In genomic region chr6:125578647-125579011, GRCm38 (mm10) we compare ENCODE assay signal across 17 mouse cellular contexts. TPM values are rescaled to one million over a fixed set of nuclear protein-coding genes. Genes with fewer than 3 reads are reported as not detected.
DNase-seq lines count a peak whose midpoint lies in the region; ATAC-seq lines count a peak whose summit lies in the region.
"Had no signal": no experiment of that assay in that cellular context is flagged by ENCODE, and none has a peak within 500 bp of the region (broad histone marks: within the 10 kb centered on the region; RNA-seq: fewer than 3 reads in every experiment).

No protein-coding gene starts in this region.

- H3K27ac ChIP-seq in forebrain, embryonic 14.5 days (ENCODE audit: low read depth, low read length): 0 out of 2 replicates have a peak overlapping the region, but pooled peaks have one; percentile 36
- no peak overlapping the region for H3K27ac ChIP-seq in forebrain, embryonic 16.5 days (ENCODE audit: low read length)
- H3K27ac ChIP-seq in neural tube, embryonic 13.5 days (replicated peaks): no peak overlapping the region
- H3K27ac ChIP-seq in midbrain, embryonic 12.5 days (replicated peaks): peak overlapping the region; percentile 61
- H3K27ac ChIP-seq: heart, embryonic 13.5 days had no signal

- peak; percentile 23; the same call in 1 of the 2 replicates for ATAC-seq in forebrain, embryonic 14.5 days
- no peak; the same call in 1 of the 2 replicates for ATAC-seq in forebrain, embryonic 16.5 days
- ATAC-seq in neural tube, embryonic 13.5 days (ENCODE audit: low read depth): peak; percentile 32
- no peak for ATAC-seq in midbrain, embryonic 12.5 days (ENCODE audit: low FRiP score, low read depth)
- ATAC-seq: activated CD4-positive, CD25-positive, alpha-beta regulatory T cell, adult 4 months; liver, postnatal 0 days; Patski had no signal

- H3K4me3 ChIP-seq in forebrain, embryonic 14.5 days (ENCODE audit: low read depth, low read length): no peak overlapping the region
- H3K4me3 ChIP-seq in forebrain, embryonic 16.5 days (replicated peaks; ENCODE audit: low read length): no peak overlapping the region
- no peak overlapping the region for H3K4me3 ChIP-seq in neural tube, embryonic 13.5 days
- no peak overlapping the region for H3K4me3 ChIP-seq in midbrain, embryonic 12.5 days
- H3K4me3 ChIP-seq: heart, embryonic 13.5 days had no signal

- DNase-seq in forebrain, embryonic 14.5 days (ENCODE audit: low spot score): no peak
- DNase-seq in neural tube, embryonic 10.5 days (ENCODE audit: extremely low spot score, low spot score): no peak
- DNase-seq in c-Kit-positive CD71-positive TER-119-positive erythroid progenitor cells, embryonic 14.5 days (ENCODE audit: low spot score): no peak
- no peak for DNase-seq in right cerebral cortex, postnatal 36 days (ENCODE audit: low spot score in 2 of 2)
- DNase-seq in spleen, adult 12 weeks (ENCODE audit: low spot score): no peak
- DNase-seq: adrenal gland, postnatal 25 days; kidney, adult 8-10 months; kidney, postnatal 4 days; liver; liver, postnatal 0 days; right cerebral cortex, postnatal 4 days had no signal

- no peak overlapping the region for H3K9ac ChIP-seq in forebrain, embryonic 14.5 days (ENCODE audit: low read length)
- no peak overlapping the region for H3K9ac ChIP-seq in forebrain, embryonic 16.5 days (replicated peaks; ENCODE audit: low read depth, low read length)
- H3K9ac ChIP-seq in neural tube, embryonic 13.5 days: no peak overlapping the region
- no peak overlapping the region for H3K9ac ChIP-seq in midbrain, embryonic 12.5 days (replicated peaks)
- H3K9ac ChIP-seq: heart, embryonic 13.5 days; liver, postnatal 0 days had no signal

- peaks cover 4% of the 10 kb centered on the region; the same call in 1 of the 2 replicates for H3K4me1 ChIP-seq in forebrain, embryonic 14.5 days (ENCODE audit: control insufficient read depth, insufficient read depth, low read length)
- H3K4me1 ChIP-seq in forebrain, embryonic 16.5 days (replicated peaks; ENCODE audit: control insufficient read depth, insufficient read depth, low read length): peaks cover 9% of the 10 kb centered on the region
- peaks cover 10% of the 10 kb centered on the region for H3K4me1 ChIP-seq in neural tube, embryonic 13.5 days (replicated peaks)
- peaks cover 11% of the 10 kb centered on the region for H3K4me1 ChIP-seq in midbrain, embryonic 12.5 days

- H3K9me3 ChIP-seq in forebrain, embryonic 14.5 days (replicated peaks; ENCODE audit: control insufficient read depth, low read length): no peaks in the 10 kb centered on the region
- no peaks in the 10 kb centered on the region for H3K9me3 ChIP-seq in forebrain, embryonic 16.5 days (ENCODE audit: control insufficient read depth, low read length)
- H3K9me3 ChIP-seq in neural tube, embryonic 13.5 days: no peaks in the 10 kb centered on the region
- no peaks in the 10 kb centered on the region for H3K9me3 ChIP-seq in midbrain, embryonic 12.5 days
- H3K9me3 ChIP-seq: heart, embryonic 13.5 days had no signal

- H3K36me3 ChIP-seq in forebrain, embryonic 14.5 days (ENCODE audit: control insufficient read depth, insufficient read depth, low read length): no peaks in the 10 kb centered on the region
- H3K36me3 ChIP-seq in forebrain, embryonic 16.5 days (ENCODE audit: control insufficient read depth, insufficient read depth): no peaks in the 10 kb centered on the region
- H3K36me3 ChIP-seq in neural tube, embryonic 13.5 days: no peaks in the 10 kb centered on the region
- no peaks in the 10 kb centered on the region for H3K36me3 ChIP-seq in midbrain, embryonic 12.5 days
- H3K36me3 ChIP-seq: heart, embryonic 13.5 days had no signal

- H3K4me2 ChIP-seq in forebrain, embryonic 14.5 days (ENCODE audit: low read length): no peak overlapping the region
- H3K4me2 ChIP-seq in forebrain, embryonic 16.5 days (ENCODE audit: low read length): no peak overlapping the region
- H3K4me2 ChIP-seq in neural tube, embryonic 13.5 days: no peak overlapping the region
- no peak overlapping the region for H3K4me2 ChIP-seq in midbrain, embryonic 12.5 days (replicated peaks)
- H3K4me2 ChIP-seq: heart, embryonic 13.5 days had no signal

- no peaks in the 10 kb centered on the region for H3K27me3 ChIP-seq in forebrain, embryonic 14.5 days (replicated peaks; ENCODE audit: control insufficient read depth, insufficient read depth, low read length)
- no peaks in the 10 kb centered on the region for H3K27me3 ChIP-seq in forebrain, embryonic 16.5 days (replicated peaks; ENCODE audit: control insufficient read depth, insufficient read depth, low read length)
- H3K27me3 ChIP-seq in neural tube, embryonic 13.5 days: no peaks in the 10 kb centered on the region
- no peaks in the 10 kb centered on the region; the same call in 1 of the 2 replicates for H3K27me3 ChIP-seq in midbrain, embryonic 12.5 days
- H3K27me3 ChIP-seq: heart, embryonic 13.5 days; Patski had no signal

- WGBS in forebrain, embryonic 14.5 days: 55% methylated on average over 7 of the region's 7 CpGs
- 38% methylated on average over 7 of the region's 7 CpGs for WGBS in forebrain, embryonic 16.5 days
- WGBS in neural tube, embryonic 13.5 days: 88% methylated on average over 7 of the region's 7 CpGs
- 49% methylated on average over 7 of the region's 7 CpGs for WGBS in midbrain, embryonic 12.5 days

RNA-seq across cellular contexts. Expression of gene Vwf, which starts 32.1 kb away (rescaled TPM):
- polyA plus RNA-seq in forebrain, embryonic 14.5 days (2014; fragmentation: Nextera tagmentation; extraction: Ambion mirVana): 8.7 and 8.8 TPM in 2 replicates
- polyA plus RNA-seq in forebrain, embryonic 16.5 days (2015; fragmentation: Nextera tagmentation; extraction: Ambion mirVana): 6.3 and 9.8 TPM in 2 replicates
- 5.6 and 8.0 TPM in 2 replicates for polyA plus RNA-seq in neural tube, embryonic 13.5 days (2015; fragmentation: Nextera tagmentation; extraction: Ambion mirVana)
- 11.3 and 15.3 TPM in 2 replicates for polyA plus RNA-seq in midbrain, embryonic 12.5 days (2016; fragmentation: Nextera tagmentation; extraction: Ambion mirVana)

Comparison
In these comparisons a context has a peak if more than half of its experiments do, and no peak if none do; other contexts are left out.
1. ATAC-seq: peak in forebrain, embryonic 14.5 days (single experiment) and neural tube, embryonic 13.5 days (single experiment); none in forebrain, embryonic 16.5 days (single experiment) and midbrain, embryonic 12.5 days (single experiment).
2. H3K27ac ChIP-seq: peak in forebrain, embryonic 14.5 days (single experiment) and midbrain, embryonic 12.5 days (single experiment); none in forebrain, embryonic 16.5 days (single experiment) and neural tube, embryonic 13.5 days (single experiment).